Mouse (Mus musculus) forelimb bud, embryonic 11.5 days (tissue): ENCODE results near the gene Adamts1.

Source experiments
- DNase-seq: peaks from one replicate; pipeline ENCODE4 v3.0.0-alpha.2; 2012; ENCODE audit warnings: low read depth, low spot score

Adamts1 gene

DNA sequence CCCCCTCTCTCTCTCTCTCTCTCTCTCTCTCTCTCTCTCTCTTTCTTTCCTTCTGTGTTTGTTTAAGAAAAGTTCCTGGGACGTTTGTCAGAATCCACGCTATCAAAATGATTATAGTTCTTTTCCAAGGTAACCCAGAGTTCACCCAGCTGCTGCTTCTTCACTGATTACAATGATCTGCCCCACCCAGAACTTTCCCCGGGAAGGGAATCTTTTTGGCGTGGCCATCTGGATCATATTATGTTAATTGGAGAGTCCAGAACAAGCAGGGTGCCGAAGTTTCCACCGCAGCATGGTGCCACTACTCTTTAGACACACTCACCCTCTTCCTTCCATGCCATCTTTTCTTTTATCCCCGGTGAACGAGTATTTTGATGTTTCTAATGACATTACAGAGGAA, 37.2 kb downstream of the Adamts1 start:
- no peak for DNase-seq

DNA sequence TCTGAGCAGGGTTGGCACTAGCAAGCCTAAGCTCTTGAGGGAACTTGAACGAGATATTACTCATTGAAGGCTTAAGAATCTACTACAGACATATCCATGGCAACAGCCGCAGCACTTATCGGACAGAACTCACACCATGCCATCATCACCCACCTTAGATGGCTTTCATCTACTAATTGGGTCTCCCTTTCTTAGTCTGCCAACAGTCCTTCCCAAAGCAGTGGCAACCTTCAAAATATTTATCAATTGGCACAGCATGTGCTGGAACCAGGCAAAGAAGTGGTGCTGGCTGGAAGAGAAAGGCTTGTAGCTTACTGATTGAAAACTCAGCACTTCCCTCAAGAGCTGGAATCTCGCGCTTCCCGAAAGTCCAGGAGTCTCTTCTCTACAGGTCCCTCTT, 37.7 kb downstream of the Adamts1 start:
- DNase-seq: no peak

DNA sequence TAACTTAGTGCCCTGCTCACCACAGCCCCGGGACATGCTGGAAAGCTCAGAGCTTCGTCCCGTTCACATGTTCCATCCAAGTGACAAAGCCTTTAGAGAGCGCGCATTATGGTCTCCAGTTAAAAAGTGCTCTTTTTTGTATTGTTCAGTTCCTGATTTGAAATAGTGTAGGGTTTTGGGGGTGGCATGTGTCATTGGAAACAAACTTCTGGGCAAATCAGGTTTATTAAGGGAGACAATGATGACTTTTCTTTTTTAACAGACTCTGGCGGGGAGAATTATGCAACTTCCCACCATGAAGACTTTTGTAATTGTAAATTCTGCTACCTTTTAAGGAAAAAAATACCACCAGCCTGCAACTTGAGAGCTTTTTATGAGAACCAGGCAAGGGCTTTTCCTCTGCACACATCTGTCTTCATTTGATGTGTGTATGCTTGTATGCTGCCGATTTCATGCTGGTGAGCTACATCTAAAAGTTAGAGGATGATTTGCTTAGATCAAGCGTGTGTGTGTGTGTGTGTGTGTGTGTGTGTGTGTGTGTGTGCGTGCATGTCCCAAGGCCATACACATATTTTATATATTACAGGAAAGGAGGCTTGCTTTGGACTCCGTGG, 40.8 kb downstream of the Adamts1 start:
- peak; percentile 21 for DNase-seq

DNA sequence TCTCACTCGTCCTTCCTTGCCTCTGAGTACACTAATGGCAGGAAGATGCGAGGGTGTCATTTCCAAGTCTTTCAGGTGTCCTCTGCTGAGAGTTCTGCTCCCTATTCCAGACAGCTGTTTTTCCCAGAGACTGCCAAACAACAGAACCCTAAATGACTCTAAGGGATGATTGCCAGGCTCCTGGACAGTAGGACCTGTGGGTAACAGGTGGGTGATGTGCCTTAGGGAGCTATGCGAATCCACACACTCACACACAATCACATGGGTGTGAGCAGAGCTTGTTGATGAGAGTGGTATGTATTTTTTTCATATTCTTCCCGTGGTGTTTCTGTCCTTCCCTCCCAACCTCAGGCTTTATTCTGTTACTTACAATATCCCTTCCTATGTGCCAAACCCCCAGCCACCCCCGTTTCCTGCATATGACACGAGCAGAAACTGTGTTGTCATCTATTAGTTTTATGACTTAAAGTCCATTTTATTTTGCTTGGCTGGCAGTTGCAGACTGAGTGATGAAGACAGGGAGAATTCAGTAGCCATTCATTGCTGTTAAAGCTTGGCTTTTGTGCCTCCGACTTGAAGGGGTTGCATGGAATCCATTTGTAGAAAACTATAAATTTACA, 41.8 kb downstream of the Adamts1 start:
- DNase-seq: no peak

DNA sequence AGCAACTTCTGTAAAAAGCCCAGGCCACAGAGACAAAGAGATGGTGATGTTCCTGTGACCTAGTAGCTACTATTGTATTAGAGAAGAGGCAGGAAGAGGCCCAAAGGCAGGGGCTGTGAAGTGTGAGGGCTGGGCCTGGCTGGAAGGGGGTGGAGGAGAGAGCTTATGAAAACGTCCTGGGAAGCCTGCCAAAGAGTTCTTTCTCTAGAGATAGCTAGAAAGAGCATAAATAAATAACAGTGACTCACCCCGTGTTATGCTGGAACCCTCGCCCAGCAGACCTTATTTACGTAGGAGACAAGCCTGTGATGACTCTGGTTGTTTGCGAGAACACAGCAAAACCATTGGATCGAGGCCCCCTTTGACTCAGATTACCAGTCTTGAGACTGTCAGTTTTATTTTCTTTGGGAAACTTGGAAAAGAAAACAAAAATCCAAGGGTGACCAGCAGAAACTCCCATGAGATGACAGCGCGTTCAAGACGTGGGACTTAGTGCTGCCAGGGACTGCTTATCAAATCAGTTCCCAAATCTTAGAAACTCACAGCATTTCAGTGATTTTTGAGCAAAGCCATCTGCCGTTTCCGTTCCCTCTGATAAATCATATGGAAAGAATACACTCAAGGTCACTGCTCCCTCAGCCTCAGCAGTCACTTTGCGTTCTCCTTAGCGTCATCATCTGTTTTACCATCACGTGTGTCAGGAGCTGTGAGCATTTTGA, 46.7 kb downstream of the Adamts1 start:
- DNase-seq: no peak

DNA sequence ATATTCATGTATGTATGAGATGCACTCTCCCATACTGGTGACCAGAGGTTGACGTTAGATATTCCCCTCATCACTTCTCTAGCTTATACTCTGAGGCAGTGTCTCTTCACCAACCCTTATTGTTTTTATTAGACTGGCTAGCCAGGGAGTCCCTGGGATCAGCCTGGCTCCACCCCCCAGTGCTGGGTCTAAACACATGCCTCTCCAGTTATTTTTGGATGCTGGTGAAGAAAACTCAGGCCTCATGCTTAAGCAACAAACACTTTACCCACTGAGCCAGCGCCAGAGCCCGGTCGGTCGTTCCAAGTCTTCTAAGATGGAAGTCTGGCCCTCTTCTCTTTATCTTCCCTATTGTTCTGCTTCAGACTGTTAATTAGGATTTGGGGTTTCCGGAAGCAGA, 53.6 kb downstream of the Adamts1 start:
- no peak for DNase-seq

DNA sequence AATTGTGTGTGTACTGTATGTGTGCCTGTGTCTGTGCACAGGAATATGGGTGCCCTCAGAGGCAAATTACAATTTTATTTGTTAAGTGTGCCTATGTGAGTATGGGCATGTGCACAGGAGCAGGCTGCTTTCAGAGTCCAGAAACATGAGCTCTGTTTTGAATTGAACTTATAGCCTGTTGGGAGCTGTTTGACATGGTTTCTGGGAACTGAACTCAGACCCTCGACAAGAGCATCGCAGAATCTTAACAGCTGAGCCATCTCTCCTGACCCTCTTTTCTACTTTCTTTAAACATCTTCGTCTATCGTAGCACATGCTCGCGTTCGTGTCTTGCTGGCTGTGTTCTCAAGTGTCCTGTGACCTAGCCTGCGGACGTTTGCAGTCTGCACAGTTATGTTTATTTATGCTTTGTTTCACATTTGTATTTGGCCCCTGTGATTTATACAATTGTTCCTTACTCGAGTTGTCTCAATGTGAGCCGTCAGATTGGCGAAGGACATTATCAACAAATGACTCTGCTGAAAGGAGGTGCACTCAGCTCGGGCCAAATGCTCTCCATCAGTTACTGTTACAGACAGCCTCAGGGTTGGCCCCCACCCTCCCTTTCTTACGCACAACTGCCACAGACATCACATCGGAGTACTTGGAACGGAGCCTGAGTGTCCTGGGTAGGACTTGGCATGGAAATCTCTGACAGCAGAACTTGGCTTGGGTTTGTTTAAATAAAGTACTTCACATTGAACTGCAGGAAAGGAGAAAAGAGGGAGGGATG, 55.1 kb downstream of the Adamts1 start:
- no peak for DNase-seq

DNA sequence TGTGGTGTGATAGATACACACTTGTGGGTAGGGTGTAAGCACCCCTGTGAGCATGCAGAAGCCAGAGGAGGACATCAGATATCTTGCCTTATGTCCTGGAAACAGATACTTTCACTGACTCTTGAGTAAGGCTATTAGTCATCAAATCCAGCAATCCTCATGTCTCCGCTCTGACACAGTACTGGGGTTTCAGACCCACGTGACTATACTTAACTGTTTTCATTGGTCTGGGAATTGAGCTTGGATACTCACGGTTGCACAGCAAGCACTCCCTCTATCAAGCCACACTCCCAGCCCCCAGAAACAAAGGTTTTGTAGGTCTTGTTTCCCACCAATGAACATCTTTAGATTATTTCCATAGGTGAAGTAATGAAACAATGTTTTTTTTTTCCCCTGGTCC, 56.5 kb downstream of the Adamts1 start:
- no peak for DNase-seq
